Mouse (Mus musculus): ENCODE results near the gene Lamb3. TPM values are rescaled to one million over a fixed set of nuclear protein-coding genes. Genes with fewer than 3 reads are reported as not detected.

Gene Lamb3
- polyA plus RNA-seq, 1 experiment from 2014 or later: 0.17 TPM

- CTCF ChIA-PET: no interaction called here
- POLR2A ChIA-PET: interaction anchor here (0.7 kb wide), 1 partner anchor 822 kb away, joined by 3 read pairs; no protein-coding TSS in a partner anchor
- no peak for ATAC-seq
Measured at GRCm38 (mm10) chr1:193309785-193310518, 102.5 kb downstream of the Lamb3 start.

GRCm38 (mm10) chr1:193310519-193311085 lies 103.1 kb downstream of the Lamb3 start:
- TF ChIP-seq CTCF (IDR thresholded peaks at IDR 0.05): no peak
- no peaks in the 10 kb centered on the region for H3K27me3 ChIP-seq
- in situ Hi-C loops (cut with MboI; ENCODE audit: low pct_unique_long_range_greater_than_20kb): no loop called here
- ChIA-PET CTCF (no interaction called here), POLR2A (interaction anchor here (0.7 kb wide), 1 partner anchor 822 kb away, joined by 3 read pairs; no protein-coding TSS in a partner anchor)
- DNase-seq (ENCODE audit: low read depth, low spot score) (no peak), ATAC-seq (no peak)

More at GRCm38 (mm10) chr1:193309785-193310518, 102.5 kb downstream of the Lamb3 start:
- in situ Hi-C loops (cut with MboI; ENCODE audit: low pct_unique_long_range_greater_than_20kb): no loop called here
- H3K27me3 ChIP-seq: no peaks in the 10 kb centered on the region
- TF ChIP-seq CTCF (IDR thresholded peaks at IDR 0.05): no peak
- DNase-seq (ENCODE audit: low read depth, low spot score): no peak

- no peak for TF ChIP-seq CTCF (IDR thresholded peaks at IDR 0.05)
- no peaks in the 10 kb centered on the region for H3K27me3 ChIP-seq
- in situ Hi-C loops (cut with MboI; ENCODE audit: low pct_unique_long_range_greater_than_20kb): no loop called here
- ChIA-PET POLR2A (interaction anchor here (1.0 kb wide), 1 partner anchor 13 kb away, joined by 3 read pairs; no protein-coding TSS in a partner anchor), CTCF (interaction anchor here (1.4 kb wide), 1 partner anchor 16 kb away, joined by 3 read pairs; no protein-coding TSS in a partner anchor)
- ATAC-seq (no peak), DNase-seq (ENCODE audit: low read depth, low spot score) (no peak)
Measured at GRCm38 (mm10) chr1:193311596-193311995, 104.1 kb downstream of the Lamb3 start.

GRCm38 (mm10) chr1:193315705-193316357 lies 108.3 kb downstream of the Lamb3 start:
- ATAC-seq (no peak), DNase-seq (ENCODE audit: low read depth, low spot score) (no peak)
- H3K27me3 ChIP-seq: no peaks in the 10 kb centered on the region
- ChIA-PET POLR2A (no interaction called here), CTCF (interaction anchor here (0.9 to 2.0 kb wide), 4 partner anchors 8 to 531 kb away, joined by 3 to 5 read pairs (median 4); no protein-coding TSS in a partner anchor)
- in situ Hi-C loops (cut with MboI; ENCODE audit: low pct_unique_long_range_greater_than_20kb): no loop called here
- no peak for TF ChIP-seq CTCF (IDR thresholded peaks at IDR 0.05)

- no peak for TF ChIP-seq CTCF (IDR thresholded peaks at IDR 0.05)
- ChIA-PET POLR2A (no interaction called here), CTCF (interaction anchor here (0.9 to 1.4 kb wide), 5 partner anchors 9 to 532 kb away, joined by 3 to 5 read pairs (median 3); no protein-coding TSS in a partner anchor)
- in situ Hi-C loops (cut with MboI; ENCODE audit: low pct_unique_long_range_greater_than_20kb): no loop called here
- ATAC-seq: no peak
- no peak for DNase-seq (ENCODE audit: low read depth, low spot score)
- no peaks in the 10 kb centered on the region for H3K27me3 ChIP-seq
Measured at GRCm38 (mm10) chr1:193316358-193316750, 108.9 kb downstream of the Lamb3 start.

GRCm38 (mm10) chr1:193317159-193317559 lies 109.7 kb downstream of the Lamb3 start:
- in situ Hi-C loops (cut with MboI; ENCODE audit: low pct_unique_long_range_greater_than_20kb): no loop called here
- no peaks in the 10 kb centered on the region for H3K27me3 ChIP-seq
- no peak for ATAC-seq
- DNase-seq (ENCODE audit: low read depth, low spot score): no peak
- CTCF ChIA-PET: interaction anchor here (1.0 to 1.6 kb wide), 4 partner anchors 9 to 134 kb away, joined by 3 read pairs; no protein-coding TSS in a partner anchor
- no peak for TF ChIP-seq CTCF (IDR thresholded peaks at IDR 0.05)
- POLR2A ChIA-PET: no interaction called here

GRCm38 (mm10) chr1:193319721-193320120 lies 112.2 kb downstream of the Lamb3 start:
- no peaks in the 10 kb centered on the region for H3K27me3 ChIP-seq
- POLR2A ChIA-PET: no interaction called here
- no peak for ATAC-seq
- in situ Hi-C loops (cut with MboI; ENCODE audit: low pct_unique_long_range_greater_than_20kb): loop anchor here (5.0 kb wide), 1 partner anchor 112 kb away; the partner anchor contains the start of gene Lamb3
- DNase-seq (ENCODE audit: low read depth, low spot score): no peak
- CTCF ChIA-PET: no interaction called here
- no peak for TF ChIP-seq CTCF (IDR thresholded peaks at IDR 0.05)

- no peaks in the 10 kb centered on the region for H3K27me3 ChIP-seq
- in situ Hi-C loops (cut with MboI; ENCODE audit: low pct_unique_long_range_greater_than_20kb): loop anchor here (5.0 kb wide), 1 partner anchor 113 kb away; the partner anchor contains the start of gene Lamb3
- POLR2A ChIA-PET: no interaction called here
- DNase-seq (ENCODE audit: low read depth, low spot score) (no peak), ATAC-seq (no peak)
- CTCF ChIA-PET: no interaction called here
- no peak for TF ChIP-seq CTCF (IDR thresholded peaks at IDR 0.05)
Measured at GRCm38 (mm10) chr1:193320398-193320797, 112.9 kb downstream of the Lamb3 start.

GRCm38 (mm10) chr1:193323686-193324085 lies 116.2 kb downstream of the Lamb3 start:
- no peaks in the 10 kb centered on the region for H3K27me3 ChIP-seq
- in situ Hi-C loops (cut with MboI; ENCODE audit: low pct_unique_long_range_greater_than_20kb): loop anchor here (5.0 kb wide), 1 partner anchor 116 kb away; the partner anchor contains the start of gene Lamb3
- ChIA-PET CTCF (interaction anchor here (0.6 to 17.8 kb wide), 12 partner anchors 8 to 236 kb away, joined by 3 to 297 read pairs (median 4); partner anchors contain the start of gene Camk1g), POLR2A (no interaction called here)
- no peak for DNase-seq (ENCODE audit: low read depth, low spot score)
- no peak for TF ChIP-seq CTCF (IDR thresholded peaks at IDR 0.05)
- ATAC-seq: no peak

- DNase-seq (ENCODE audit: low read depth, low spot score): no peak
- in situ Hi-C loops (cut with MboI; ENCODE audit: low pct_unique_long_range_greater_than_20kb): loop anchor here (5.0 kb wide), 1 partner anchor 117 kb away; the partner anchor contains the start of gene Lamb3
- ATAC-seq: no peak
- H3K27me3 ChIP-seq: no peaks in the 10 kb centered on the region
- ChIA-PET POLR2A (no interaction called here), CTCF (interaction anchor here (0.7 to 17.8 kb wide), 13 partner anchors 9 to 111 kb away, joined by 3 to 297 read pairs (median 4); partner anchors contain the start of gene Camk1g)
- TF ChIP-seq CTCF (IDR thresholded peaks at IDR 0.05): no peak
Measured at GRCm38 (mm10) chr1:193324224-193324623, 116.7 kb downstream of the Lamb3 start.

Data from Patski (cell line).